Mouse (Mus musculus): Measurements from ENCODE around the gene Ogdhl. TPM values are rescaled to one million over a fixed set of nuclear protein-coding genes. Genes with fewer than 3 reads are reported as not detected.
A peak's percentile ranks its signal among the peaks of the same experiment; 100 is the strongest.

Gene Ogdhl
- total RNA-seq, 2 experiments from 2014 or later = 1.7 to 2.3 TPM

- no peak for DNase-seq
These were observed 58.3 kb downstream of the Ogdhl start for GRCm38 (mm10) chr14:32380099-32380480.

- no peak for DNase-seq
These were observed 59.2 kb downstream of the Ogdhl start for GRCm38 (mm10) chr14:32381066-32381465.

- no peak for DNase-seq
These were observed 59.8 kb downstream of the Ogdhl start for GRCm38 (mm10) chr14:32381619-32382018.

- peak; percentile 13 for DNase-seq
These were observed 66.4 kb downstream of the Ogdhl start, which contains the start of gene 1700024G13Rik for GRCm38 (mm10) chr14:32388196-32388595. Gene 1700024G13Rik (minus strand): TSS chr14:32388391.

Other genes starting within 250 kb of the Ogdhl start
- 10 to 100 TPM; 18.7 to 19.9 TPM for gene Oxnad1, start 236.6 kb upstream of the Ogdhl start, total RNA-seq (2021)
- 10 to 100 TPM; 68.3 to 74.9 TPM for gene Dph3, start 236.3 kb upstream of the Ogdhl start, total RNA-seq (2021)
- not detected for gene Msmb, start 180.0 kb upstream of the Ogdhl start, total RNA-seq (2021)
- gene Ncoa4, start 162.2 kb upstream of the Ogdhl start, total RNA-seq (2021) = 10 to 100 TPM; 44.8 to 56.8 TPM
- gene Timm23, start 120.1 kb upstream of the Ogdhl start, total RNA-seq (2021) = 100 to 1,000 TPM; 144 to 169 TPM
- 10 to 100 TPM; 20.4 to 23.6 TPM for gene Parg, start 120.1 kb upstream of the Ogdhl start, total RNA-seq (2021)
- not detected for gene 1700024G13Rik, start 66.4 kb downstream of the Ogdhl start, total RNA-seq (2021)
- not detected for gene Slc18a3, start 142.8 kb downstream of the Ogdhl start, total RNA-seq (2021)
- not detected for gene Chat, start 144.0 kb downstream of the Ogdhl start, total RNA-seq (2021)
- 1 to 10 TPM; 5.8 to 8.8 TPM for gene Ercc6, start 191.5 kb downstream of the Ogdhl start, total RNA-seq (2021)